Comparison of ENCODE assay signal across 22 mouse cellular contexts in the genomic region with DNA sequence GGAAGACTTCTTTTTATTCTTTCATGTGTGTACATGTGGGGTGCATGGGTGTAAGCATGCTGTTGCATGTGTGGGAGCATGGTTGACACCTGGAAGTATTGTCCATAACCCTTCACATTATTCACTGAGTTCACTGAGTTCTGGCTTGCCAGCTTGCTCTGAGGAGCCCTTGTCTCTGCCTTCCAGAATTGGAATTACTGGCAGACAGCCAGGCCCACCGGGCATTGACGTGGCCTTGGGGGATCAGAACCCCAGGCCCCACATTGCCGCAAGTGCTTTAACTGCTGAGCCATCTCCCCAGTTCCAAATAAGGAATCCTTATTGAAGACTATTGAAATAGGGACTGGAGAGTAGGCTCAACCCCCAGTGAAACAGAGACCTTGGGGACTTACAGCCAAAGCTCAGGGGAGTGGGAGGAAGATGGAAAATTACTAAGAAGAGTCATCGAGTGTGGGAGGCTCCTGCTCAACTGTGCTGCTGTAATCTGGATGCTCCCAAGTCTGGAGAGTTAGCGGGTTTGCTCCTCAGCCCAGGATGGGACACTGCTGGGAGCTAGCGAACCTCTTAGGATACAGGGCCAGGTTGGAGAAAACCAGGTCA. TPM values are rescaled to one million over a fixed set of nuclear protein-coding genes. Genes with fewer than 3 reads are reported as not detected.
DNase-seq lines count a peak whose midpoint lies in the region; ATAC-seq and TF ChIP-seq lines count a peak whose summit lies in the region.
"Had no signal": no experiment of that assay in that cellular context is flagged by ENCODE, and none has a peak within 500 bp of the region (broad histone marks: within the 10 kb centered on the region; RNA-seq: fewer than 3 reads in every experiment).

No protein-coding gene starts in this region.

- no peak overlapping the region for H3K27ac ChIP-seq in heart, embryonic 14.5 days (replicated peaks in 1 of 2; ENCODE audit: control insufficient read depth in 1 of 2, insufficient read depth in 1 of 2, low read depth in 2 of 2, low read length in 2 of 2)
- no peak overlapping the region for H3K27ac ChIP-seq in heart, adult 2 months
- no peak overlapping the region for H3K27ac ChIP-seq in stomach, postnatal 0 days (replicated peaks)
- H3K27ac ChIP-seq: embryonic facial prominence, embryonic 13.5 days; heart, embryonic 15.5 days; hindbrain, embryonic 10.5 days; kidney, embryonic 15.5 days; left cerebral cortex, adult 2 months; liver, embryonic 12.5 days; macrophage; neural tube, embryonic 13.5 days had no signal

- no peaks in the 10 kb centered on the region for H3K9me3 ChIP-seq in heart, embryonic 14.5 days (ENCODE audit: control insufficient read depth, low read length)
- H3K9me3 ChIP-seq in stomach, postnatal 0 days (ENCODE audit: control insufficient read depth, low read length), result no peaks in the 10 kb centered on the region
- H3K9me3 ChIP-seq: heart, embryonic 15.5 days; kidney, embryonic 15.5 days; liver, embryonic 12.5 days; neural tube, embryonic 13.5 days had no signal

- DNase-seq in heart, adult 2 months, result no peak
- peak; percentile 12 for DNase-seq in retina, postnatal 1 day
- no peak for DNase-seq in retina, embryonic 14.5 days (ENCODE audit: low spot score)
- peak; percentile 37 to 61 for DNase-seq in adrenal gland, postnatal 36 days
- DNase-seq in stomach, postnatal 0 days (ENCODE audit: low spot score), result no peak
- DNase-seq: cerebellum, adult 9-11 months; gastrocnemius, postnatal 14 days; spleen, adult 18-20 months; thymus, postnatal 4 days had no signal

- no peak for TF ChIP-seq POLR2A in heart, adult 2 months (IDR thresholded peaks at IDR 0.05; ENCODE audit: insufficient read depth, low read depth, low read length)

- intact Hi-C loops in heart, adult 2 months (cut with DNase I), result no loop called here

- 55% methylated on average over 6 of the region's 6 CpGs for WGBS in heart, embryonic 14.5 days
- WGBS in heart, adult 2 months, result 43% methylated on average over 6 of the region's 6 CpGs
- WGBS in stomach, postnatal 0 days, result 61% methylated on average over 6 of the region's 6 CpGs

- no peak for TF ChIP-seq CTCF in heart, adult 2 months (IDR thresholded peaks at IDR 0.05)
- no peak for TF ChIP-seq CTCF in stomach, postnatal 0 days (IDR thresholded peaks at IDR 0.05; ENCODE audit: low read depth)

- no peak overlapping the region for H3K4me3 ChIP-seq in heart, embryonic 14.5 days (ENCODE audit: control insufficient read depth in 1 of 2, insufficient read depth in 1 of 2, low read depth in 1 of 2, low read length in 2 of 2)
- H3K4me3 ChIP-seq in heart, adult 2 months, result no peak overlapping the region
- no peak overlapping the region for H3K4me3 ChIP-seq in stomach, postnatal 0 days (ENCODE audit: low read depth, low read length)
- H3K4me3 ChIP-seq: embryonic facial prominence, embryonic 13.5 days; heart, embryonic 15.5 days; hindbrain, embryonic 10.5 days; kidney, embryonic 15.5 days; left cerebral cortex, adult 2 months; liver, embryonic 12.5 days; neural tube, embryonic 13.5 days had no signal

- no peaks in the 10 kb centered on the region for H3K79me2 ChIP-seq in heart, adult 2 months (replicated peaks; ENCODE audit: control insufficient read depth, insufficient read depth, low read length)

- no peak overlapping the region for H3K4me2 ChIP-seq in heart, embryonic 14.5 days (ENCODE audit: low read length)
- H3K4me2 ChIP-seq in stomach, postnatal 0 days (replicated peaks; ENCODE audit: low read depth), result no peak overlapping the region
- H3K4me2 ChIP-seq: embryonic facial prominence, embryonic 13.5 days; heart, embryonic 15.5 days; kidney, embryonic 15.5 days; liver, embryonic 12.5 days; lung, embryonic 14.5 days; midbrain, embryonic 11.5 days; neural tube, embryonic 13.5 days had no signal

- H3K36me3 ChIP-seq in heart, embryonic 14.5 days (ENCODE audit: control insufficient read depth, insufficient read depth, low read length), result no peaks in the 10 kb centered on the region
- no peaks in the 10 kb centered on the region for H3K36me3 ChIP-seq in heart, adult 2 months (ENCODE audit: control insufficient read depth, insufficient read depth, low read length)
- no peaks in the 10 kb centered on the region for H3K36me3 ChIP-seq in stomach, postnatal 0 days (ENCODE audit: control insufficient read depth, insufficient read depth, low read length)
- H3K36me3 ChIP-seq: embryonic facial prominence, embryonic 13.5 days; heart, embryonic 15.5 days; hindbrain, embryonic 10.5 days; kidney, embryonic 15.5 days; liver, embryonic 12.5 days; neural tube, embryonic 13.5 days had no signal

- peaks cover 3 to 4% of the 10 kb centered on the region in 2 experiments; a peak in 3 of 4 replicates for H3K4me1 ChIP-seq in heart, embryonic 14.5 days (ENCODE audit: control insufficient read depth in 2 of 2, insufficient read depth in 2 of 2, low read length in 2 of 2)
- no peaks in the 10 kb centered on the region; the same call in 1 of the 2 replicates for H3K4me1 ChIP-seq in heart, adult 2 months (ENCODE audit: control insufficient read depth, insufficient read depth, low read length)
- H3K4me1 ChIP-seq in stomach, postnatal 0 days (replicated peaks; ENCODE audit: control insufficient read depth, insufficient read depth), result no peaks in the 10 kb centered on the region
- H3K4me1 ChIP-seq: embryonic facial prominence, embryonic 13.5 days; hindbrain, embryonic 10.5 days; neural tube, embryonic 13.5 days had no signal

- no peaks in the 10 kb centered on the region for H3K27me3 ChIP-seq in heart, embryonic 14.5 days (ENCODE audit: control insufficient read depth, insufficient read depth, low read length)
- H3K27me3 ChIP-seq in heart, adult 2 months (ENCODE audit: control insufficient read depth, insufficient read depth, low read length), result no peaks in the 10 kb centered on the region
- H3K27me3 ChIP-seq in stomach, postnatal 0 days (ENCODE audit: control insufficient read depth, insufficient read depth, low read length), result no peaks in the 10 kb centered on the region
- H3K27me3 ChIP-seq: embryonic facial prominence, embryonic 13.5 days; heart, embryonic 15.5 days; kidney, embryonic 15.5 days; liver, embryonic 12.5 days; neural tube, embryonic 13.5 days had no signal

- TF ChIP-seq EP300 in heart, adult 2 months (IDR thresholded peaks at IDR 0.05; ENCODE audit: insufficient read depth, low read depth, low read length), result no peak
- TF ChIP-seq EP300 in stomach, postnatal 0 days (optimal IDR thresholded peaks at IDR 0.05), result no peak

- peak overlapping the region; percentile 23; the same call in 1 of the 2 replicates for H3K9ac ChIP-seq in heart, embryonic 14.5 days (ENCODE audit: low read length)
- no peak overlapping the region for H3K9ac ChIP-seq in heart, adult 2 months (ENCODE audit: low read depth, low read length)
- no peak overlapping the region for H3K9ac ChIP-seq in stomach, postnatal 0 days (ENCODE audit: low read length)
- H3K9ac ChIP-seq: embryonic facial prominence, embryonic 13.5 days; heart, embryonic 15.5 days; kidney, embryonic 15.5 days; liver, embryonic 12.5 days; lung, embryonic 14.5 days; neural tube, embryonic 13.5 days had no signal

- no peak for ATAC-seq in heart, embryonic 14.5 days (ENCODE audit: insufficient number of reproducible peaks, insufficient read depth, low FRiP score, low read depth)
- no peak for ATAC-seq in activated CD4-positive, CD25-positive, alpha-beta regulatory T cell, adult 4 months
- ATAC-seq in stomach, postnatal 0 days (ENCODE audit: low FRiP score, low TSS enrichment), result no peak
- ATAC-seq: inflammation-experienced regulatory T-cells, adult 6 months; liver, embryonic 12.5 days had no signal

RNA-seq across cellular contexts. Expression of gene Spin1, which starts 26.5 kb away (rescaled TPM):
- 57.8 and 58.1 TPM in 2 replicates for polyA plus RNA-seq in heart, embryonic 14.5 days (2014; fragmentation: Nextera tagmentation; extraction: Ambion mirVana)
- total RNA-seq in heart, adult 2 months (2021), result 10 to 100 TPM; 33.5 to 33.7 TPM
- polyA plus RNA-seq in heart, adult 2 months (2012; rRNA removed), result 14.2 and 22.5 TPM in 2 replicates
- 10 to 100 TPM; 73.0 to 80.7 TPM for total RNA-seq in adrenal gland, postnatal 36 days (2021)
- polyA plus RNA-seq in activated CD4-positive, CD25-positive, alpha-beta regulatory T cell, adult 4 months (2017; shearing (Covaris generic)), result 10 to 100 TPM; 39.4 to 46.3 TPM
- polyA plus RNA-seq in stomach, postnatal 0 days (2015; fragmentation: Nextera tagmentation; extraction: Ambion mirVana), result 27.9 and 29.2 TPM in 2 replicates

Comparison
In these comparisons a context has a peak if more than half of its experiments do, and no peak if none do; other contexts are left out.
1. DNase-seq: peak in retina, postnatal 1 day (single experiment) and adrenal gland, postnatal 36 days (2 of 2); none in heart, adult 2 months (0 of 2), retina, embryonic 14.5 days (single experiment) and stomach, postnatal 0 days (single experiment).